Mouse (Mus musculus): ENCODE data around the gene Dnmt3a. TPM values are rescaled to one million over a fixed set of nuclear protein-coding genes. Genes with fewer than 3 reads are reported as not detected.
A peak's percentile ranks its signal among the peaks of the same experiment; 100 is the strongest.

Dnmt3a gene
- total and polyA plus RNA-seq, 3 experiments, result 15.9 to 34.4 TPM; not detected in 1

DNA sequence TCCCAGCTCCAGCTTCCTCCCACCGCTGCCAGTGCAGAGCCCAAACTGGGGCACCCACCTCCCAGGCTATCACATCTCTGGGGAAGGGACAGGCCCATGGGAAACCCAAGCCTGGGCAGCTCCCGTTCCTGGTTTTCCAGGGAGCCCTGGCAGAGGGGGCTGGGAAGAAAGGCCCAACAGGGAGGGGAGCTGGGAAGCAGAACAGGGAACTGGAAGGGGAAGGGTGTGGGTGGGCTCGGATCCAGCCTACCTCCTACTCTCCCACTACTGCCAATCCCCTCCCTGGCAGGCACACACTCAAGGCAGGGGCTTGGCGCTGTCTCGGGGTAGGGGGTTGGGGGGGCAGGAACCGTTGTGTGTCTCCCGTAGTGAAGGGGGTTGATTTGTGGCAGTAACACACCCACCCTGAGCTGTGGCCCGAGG is 28.1 kb downstream of the Dnmt3a start:
- H3K79me2 ChIP-seq (ENCODE audit: control insufficient read depth, insufficient read depth, low read length, poor library complexity), result no peaks in the 10 kb centered on the region
- H3K9me3 ChIP-seq (replicated peaks; ENCODE audit: insufficient read depth, low read length), result no peaks in the 10 kb centered on the region
- no peak for TF ChIP-seq NRF1 (IDR thresholded peaks at IDR 0.05; ENCODE audit: insufficient read depth, low read depth, low read length, poor library complexity, severe bottlenecking)
- no peak for TF ChIP-seq BHLHE40 (IDR thresholded peaks at IDR 0.05; ENCODE audit: borderline replicate concordance, low read depth, low read length)
- TF ChIP-seq MXI1 (IDR thresholded peaks at IDR 0.05; ENCODE audit: low read depth, low read length), result no peak
- TF ChIP-seq MAX (IDR thresholded peaks at IDR 0.05; ENCODE audit: low read length), result no peak
- peak; percentile 32 for DNase-seq (ENCODE audit: low read depth, low spot score)
- H3K27me3 ChIP-seq (ENCODE audit: control insufficient read depth in 1 of 2, insufficient read depth in 2 of 2, low read length in 2 of 2), result no peaks in the 10 kb centered on the region
- H3K4me3 ChIP-seq (ENCODE audit: control insufficient read depth in 1 of 2, insufficient read depth in 1 of 2, low read depth in 2 of 2, low read length in 2 of 2), result peak overlapping the region; percentile 31 to 42; a peak in 2 of 4 replicates
- H3K4me1 ChIP-seq (ENCODE audit: control insufficient read depth in 1 of 2, insufficient read depth in 2 of 2, low read length in 2 of 2), result peaks cover 11 to 33% of the 10 kb centered on the region in 2 experiments
- H3K27ac ChIP-seq (ENCODE audit: control insufficient read depth, low read depth, low read length), result peak overlapping the region; percentile 56
- H3K9ac ChIP-seq (ENCODE audit: control insufficient read depth, low read depth, low read length, poor library complexity, severe bottlenecking), result peak overlapping the region; percentile 69
- H3K36me3 ChIP-seq (ENCODE audit: control insufficient read depth in 1 of 2, insufficient read depth in 2 of 2, low read length in 2 of 2), result peaks cover 0 to 16% of the 10 kb centered on the region in 2 experiments; a peak in 3 of 4 replicates

DNA sequence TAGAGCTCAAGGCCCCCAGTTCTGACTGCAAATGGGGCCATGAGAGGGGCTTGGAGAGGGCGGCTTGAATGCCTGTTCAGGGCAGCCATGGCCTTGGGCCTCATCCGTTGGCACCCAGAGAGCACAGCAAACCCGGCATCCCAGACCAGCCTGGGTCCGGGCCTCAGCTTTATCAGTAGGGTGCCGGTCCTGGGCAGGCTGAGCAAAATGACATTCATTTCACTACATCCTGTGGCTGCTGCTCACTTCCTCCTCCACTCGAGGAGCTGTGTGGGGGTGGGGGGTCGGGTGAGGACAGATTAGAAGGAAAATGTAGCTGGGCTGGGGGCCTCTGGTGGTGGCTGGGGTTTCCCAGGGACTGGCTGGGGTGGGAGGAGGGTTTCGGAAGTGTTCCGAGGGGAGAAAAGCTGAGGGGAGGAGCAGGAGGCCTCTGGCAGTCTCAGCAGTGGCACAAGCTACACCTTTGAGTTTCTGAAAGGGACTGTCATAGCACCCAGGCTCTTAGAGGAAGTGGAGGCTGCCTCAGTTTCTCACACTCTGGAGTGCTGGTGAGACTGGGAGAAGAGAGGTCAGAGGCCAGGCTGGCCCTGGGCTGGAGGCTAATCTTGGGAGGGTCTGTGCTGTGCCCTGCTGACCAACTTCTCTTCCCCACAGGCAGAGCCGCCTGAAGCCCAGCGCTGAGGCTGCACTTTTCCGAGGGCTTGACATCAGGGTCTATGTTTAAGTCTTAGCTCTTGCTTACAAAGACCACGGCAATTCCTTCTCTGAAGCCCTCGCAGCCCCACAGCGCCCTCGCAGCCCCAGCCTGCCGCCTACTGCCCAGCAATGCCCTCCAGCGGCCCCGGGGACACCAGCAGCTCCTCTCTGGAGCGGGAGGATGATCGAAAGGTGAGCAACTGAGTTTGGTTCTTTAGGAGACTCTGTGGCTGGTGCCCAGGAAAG is 28.8 kb downstream of the Dnmt3a start:
- Histone ChIP-seq H3K4me3 (ENCODE audit: control insufficient read depth in 1 of 2, insufficient read depth in 1 of 2, low read depth in 2 of 2, low read length in 2 of 2) (peak overlapping the region; percentile 31 to 42; a peak in 3 of 4 replicates), H3K36me3 (ENCODE audit: control insufficient read depth in 1 of 2, insufficient read depth in 2 of 2, low read length in 2 of 2) (peaks cover 0 to 16% of the 10 kb centered on the region in 2 experiments; a peak in 3 of 4 replicates), H3K27me3 (ENCODE audit: control insufficient read depth in 1 of 2, insufficient read depth in 2 of 2, low read length in 2 of 2) (no peaks in the 10 kb centered on the region), H3K79me2 (ENCODE audit: control insufficient read depth, insufficient read depth, low read length, poor library complexity) (no peaks in the 10 kb centered on the region), H3K9ac (ENCODE audit: control insufficient read depth, low read depth, low read length, poor library complexity, severe bottlenecking) (peak overlapping the region; percentile 69), H3K27ac (ENCODE audit: control insufficient read depth, low read depth, low read length) (peak overlapping the region; percentile 56), H3K9me3 (replicated peaks; ENCODE audit: insufficient read depth, low read length) (no peaks in the 10 kb centered on the region), H3K4me1 (ENCODE audit: control insufficient read depth in 1 of 2, insufficient read depth in 2 of 2, low read length in 2 of 2) (peaks cover 11 to 33% of the 10 kb centered on the region in 2 experiments)
- peak; percentile 78 for DNase-seq (ENCODE audit: low read depth, low spot score)
- no peak for TF ChIP-seq CTCF (IDR thresholded peaks at IDR 0.05 in 2 of 3, conservative IDR thresholded peaks at IDR 0.05 in 1 of 3; ENCODE audit: control insufficient read depth in 1 of 3, insufficient read depth in 1 of 3, low read depth in 2 of 3, low read length in 3 of 3, poor library complexity in 1 of 3, severe bottlenecking in 1 of 3)
- no peak for TF ChIP-seq ZKSCAN1 (IDR thresholded peaks at IDR 0.05; ENCODE audit: low read depth, low read length)
- no peak for TF ChIP-seq GABPA (IDR thresholded peaks at IDR 0.05; ENCODE audit: low read depth, low read length)
- no peak for TF ChIP-seq ZMIZ1 (IDR thresholded peaks at IDR 0.05; ENCODE audit: low read depth, low read length)
- no peak for TF ChIP-seq MAFK (IDR thresholded peaks at IDR 0.05; ENCODE audit: borderline replicate concordance, low read depth, low read length)
- peak; percentile 55 for TF ChIP-seq ETS1 (IDR thresholded peaks at IDR 0.05; ENCODE audit: low read depth, low read length)
- no peak for TF ChIP-seq E2F4 (IDR thresholded peaks at IDR 0.05; ENCODE audit: borderline replicate concordance, low read depth, low read length)
- TF ChIP-seq MYC (IDR thresholded peaks at IDR 0.05; ENCODE audit: low read depth, low read length), result no peak
- TF ChIP-seq NRF1 (IDR thresholded peaks at IDR 0.05; ENCODE audit: insufficient read depth, low read depth, low read length, poor library complexity, severe bottlenecking), result no peak
- TF ChIP-seq USF1 (IDR thresholded peaks at IDR 0.05; ENCODE audit: low read depth, low read length), result no peak
- TF ChIP-seq USF2 (IDR thresholded peaks at IDR 0.05; ENCODE audit: borderline replicate concordance in 1 of 2, insufficient read depth in 1 of 2, low read depth in 1 of 2, low read length in 2 of 2), result no peak
- TF ChIP-seq RCOR1 (IDR thresholded peaks at IDR 0.05; ENCODE audit: low read depth, low read length), result 0 out of 2 replicates have a peak, but pooled peaks have one; percentile 7
- TF ChIP-seq CHD1 (IDR thresholded peaks at IDR 0.05; ENCODE audit: low read depth, low read length), result no peak
- 0 out of 2 replicates have a peak, but pooled peaks have one; percentile 28 for TF ChIP-seq NELFE (IDR thresholded peaks at IDR 0.05; ENCODE audit: low read depth, low read length)
- no peak for TF ChIP-seq UBTF (IDR thresholded peaks at IDR 0.05; ENCODE audit: borderline replicate concordance, insufficient read depth, low read depth, low read length)
- no peak for TF ChIP-seq MYB (IDR thresholded peaks at IDR 0.05; ENCODE audit: low read depth, low read length)
- TF ChIP-seq ZNF384 (IDR thresholded peaks at IDR 0.05; ENCODE audit: low read depth, low read length), result no peak
- TF ChIP-seq MEF2A (IDR thresholded peaks at IDR 0.05; ENCODE audit: extremely low read depth, insufficient replicate concordance, low read depth, low read length, poor library complexity, severe bottlenecking), result no peak
- peak; percentile 41 to 62 for TF ChIP-seq EP300 (IDR thresholded peaks at IDR 0.05; ENCODE audit: low read depth in 1 of 2, low read length in 2 of 2)
- 0 out of 2 replicates have a peak, but pooled peaks have one; percentile 20 for TF ChIP-seq TAL1 (IDR thresholded peaks at IDR 0.05; ENCODE audit: low read length)
- TF ChIP-seq MXI1 (IDR thresholded peaks at IDR 0.05; ENCODE audit: low read depth, low read length), result 0 out of 2 replicates have a peak, but pooled peaks have one; percentile 24
- TF ChIP-seq BHLHE40 (IDR thresholded peaks at IDR 0.05; ENCODE audit: borderline replicate concordance, low read depth, low read length), result peak; percentile 28; the same call in 1 of the 2 replicates
- peak; percentile 36; the same call in 1 of the 2 replicates for TF ChIP-seq MAZ (IDR thresholded peaks at IDR 0.05; ENCODE audit: low read depth, low read length)
- no peak for TF ChIP-seq SMC3 (IDR thresholded peaks at IDR 0.05; ENCODE audit: low read depth, low read length)
- TF ChIP-seq HCFC1 (IDR thresholded peaks at IDR 0.05; ENCODE audit: low read depth, low read length), result 0 out of 2 replicates have a peak, but pooled peaks have one; percentile 34

Data from MEL (cell line).